Mouse (Mus musculus) hindbrain, embryonic 16.5 days (tissue): ENCODE measurements around the gene Ackr1. TPM values are rescaled to one million over a fixed set of nuclear protein-coding genes. Genes with fewer than 3 reads are reported as not detected.

Experiments
- ATAC-seq: fragments of 200-750 bp; cut with Nextera tagmentation; 2 replicates; pipeline ENCODE4 v1.8.0; 2017; ENCODE audit warnings: moderate TSS enrichment, moderate library complexity
- H3K27ac ChIP-seq: fragments of 300-500 bp; sonication (generic); 2 replicates; pipeline ENCODE4 v1.5.1; 2014; ENCODE audit warnings: low read depth, mild to moderate bottlenecking, control low read depth, low read length, moderate library complexity
- H3K27me3 ChIP-seq: fragments of 300-500 bp; sonication (generic); replicated peaks from 2 replicates; pipeline ENCODE4 v1.6.1; 2014; ENCODE audit warnings: low read length; ENCODE audit not compliant: control insufficient read depth, insufficient read depth
- H3K36me3 ChIP-seq: fragments of 300-500 bp; sonication (generic); 2 replicates; pipeline ENCODE4 v1.6.1; 2014; ENCODE audit warnings: mild to moderate bottlenecking, low read length, moderate library complexity, mixed read lengths; ENCODE audit not compliant: control insufficient read depth, insufficient read depth
- H3K4me1 ChIP-seq: fragments of 300-500 bp; sonication (generic); 2 replicates; pipeline ENCODE4 v1.6.1; 2014; ENCODE audit warnings: low read depth, low read length; ENCODE audit not compliant: control insufficient read depth, insufficient read depth
- H3K4me2 ChIP-seq: fragments of 300-500 bp; sonication (generic); 2 replicates; pipeline ENCODE4 v1.6.1; 2014; ENCODE audit warnings: mild to moderate bottlenecking, low read length, control low read depth, moderate library complexity
- H3K4me3 ChIP-seq: fragments of 300-500 bp; sonication (generic); 2 replicates; pipeline ENCODE4 v1.5.1; 2014; ENCODE audit warnings: mild to moderate bottlenecking, low read length, control low read depth, moderate library complexity
- H3K9ac ChIP-seq: fragments of 300-500 bp; sonication (generic); 2 replicates; pipeline ENCODE4 v1.6.1; 2014; ENCODE audit warnings: low read depth, mild to moderate bottlenecking, control low read depth, low read length, moderate library complexity
- H3K9me3 ChIP-seq: fragments of 300-500 bp; sonication (generic); 2 replicates; pipeline ENCODE4 v1.6.1; 2014; ENCODE audit warnings: mild to moderate bottlenecking, low read length, moderate library complexity; ENCODE audit not compliant: control insufficient read depth
- whole genome bisulfite sequencing: fragments of 180-500 bp; shearing (Covaris S2); extraction: QIAGEN DNeasy Blood & Tissue Kit; methylation state at CpG from one replicate; pipeline ENCODE4 v1.1.7; 2014; 5-methylcytosine and 5-hydroxymethylcytosine counted together
- polyA plus RNA-seq: library from polyadenylated mRNA; unstranded; fragments of >200 nt; fragmentation: Nextera tagmentation; extraction: Ambion mirVana; gene quantifications from 2 replicates; pipeline ENCODE4 v1.2.1, GENCODE M21; 2015

Ackr1 gene
- polyA plus RNA-seq, 1 experiment from 2014 or later: 20.4 TPM

GRCm38 (mm10) chr1:173366701-173367355 lies 33.3 kb upstream of the Ackr1 start:
- peak overlapping the region; percentile 97 for H3K9ac ChIP-seq
- WGBS: under 1% methylated on average over 31 of the region's 31 CpGs
- H3K27ac ChIP-seq: peak overlapping the region; percentile 97
- H3K27me3 ChIP-seq: no peaks in the 10 kb centered on the region
- peaks cover 32% of the 10 kb centered on the region for H3K4me1 ChIP-seq
- no peaks in the 10 kb centered on the region for H3K36me3 ChIP-seq
- peak overlapping the region; percentile 80 for H3K4me2 ChIP-seq
- peak overlapping the region; percentile 97 for H3K4me3 ChIP-seq
- H3K9me3 ChIP-seq: no peaks in the 10 kb centered on the region
- ATAC-seq: peak; percentile 64

- 0% methylated on average over 13 of the region's 13 CpGs for WGBS
- peak; percentile 31 for ATAC-seq
- H3K9me3 ChIP-seq: no peaks in the 10 kb centered on the region
- peak overlapping the region; percentile 97 for H3K9ac ChIP-seq
- H3K4me1 ChIP-seq: peaks cover 32% of the 10 kb centered on the region
- H3K4me3 ChIP-seq: peak overlapping the region; percentile 97
- H3K27ac ChIP-seq: peak overlapping the region; percentile 97
- no peaks in the 10 kb centered on the region for H3K36me3 ChIP-seq
- peak overlapping the region; percentile 80 for H3K4me2 ChIP-seq
- H3K27me3 ChIP-seq: no peaks in the 10 kb centered on the region
These were observed 32.4 kb upstream of the Ackr1 start for GRCm38 (mm10) chr1:173365970-173366409.

GRCm38 (mm10) chr1:173364125-173364800 lies 30.7 kb upstream of the Ackr1 start:
- Histone ChIP-seq H3K4me3 (no peak overlapping the region), H3K4me2 (no peak overlapping the region), H3K36me3 (no peaks in the 10 kb centered on the region), H3K9me3 (no peaks in the 10 kb centered on the region), H3K9ac (no peak overlapping the region), H3K4me1 (peaks cover 34% of the 10 kb centered on the region), H3K27me3 (no peaks in the 10 kb centered on the region), H3K27ac (no peak overlapping the region)
- ATAC-seq: no peak
- WGBS: 78% methylated on average over 4 of the region's 4 CpGs

- ATAC-seq: no peak
- Histone ChIP-seq H3K4me3 (no peak overlapping the region), H3K9ac (no peak overlapping the region), H3K27me3 (no peaks in the 10 kb centered on the region), H3K9me3 (no peaks in the 10 kb centered on the region), H3K27ac (no peak overlapping the region), H3K36me3 (no peaks in the 10 kb centered on the region), H3K4me2 (no peak overlapping the region), H3K4me1 (peaks cover 34% of the 10 kb centered on the region)
- WGBS: 95% methylated on average over 2 of the region's 2 CpGs
These were observed 29.9 kb upstream of the Ackr1 start for GRCm38 (mm10) chr1:173363436-173363835.

GRCm38 (mm10) chr1:173361651-173362050 lies 28.1 kb upstream of the Ackr1 start:
- Histone ChIP-seq H3K27me3 (no peaks in the 10 kb centered on the region), H3K4me1 (peaks cover 30% of the 10 kb centered on the region), H3K4me3 (no peak overlapping the region), H3K9me3 (no peaks in the 10 kb centered on the region), H3K4me2 (no peak overlapping the region), H3K9ac (no peak overlapping the region), H3K27ac (no peak overlapping the region), H3K36me3 (0 out of 2 replicates have a peak, but pooled peaks cover 2% of the 10 kb centered on the region)
- ATAC-seq: no peak
- 51% methylated on average over 6 of the region's 6 CpGs for WGBS

GRCm38 (mm10) chr1:173359590-173360290 lies 26.2 kb upstream of the Ackr1 start:
- Histone ChIP-seq H3K4me2 (no peak overlapping the region), H3K36me3 (peaks cover 2% of the 10 kb centered on the region; the same call in 1 of the 2 replicates), H3K27me3 (no peaks in the 10 kb centered on the region), H3K4me3 (no peak overlapping the region), H3K4me1 (peaks cover 18% of the 10 kb centered on the region), H3K9ac (no peak overlapping the region), H3K9me3 (no peaks in the 10 kb centered on the region), H3K27ac (no peak overlapping the region)
- peak; percentile 49; the same call in 1 of the 2 replicates for ATAC-seq
- WGBS: 36% methylated on average over 4 of the region's 4 CpGs

- no peak for ATAC-seq
- Histone ChIP-seq H3K9ac (no peak overlapping the region), H3K9me3 (no peaks in the 10 kb centered on the region), H3K4me3 (no peak overlapping the region), H3K36me3 (peaks cover 2% of the 10 kb centered on the region; the same call in 1 of the 2 replicates), H3K27ac (no peak overlapping the region), H3K4me2 (no peak overlapping the region), H3K27me3 (no peaks in the 10 kb centered on the region), H3K4me1 (peaks cover 5% of the 10 kb centered on the region; the same call in 1 of the 2 replicates)
- 34% methylated on average over 4 of the region's 4 CpGs for WGBS
These were observed 24.2 kb upstream of the Ackr1 start for GRCm38 (mm10) chr1:173357799-173358198.

GRCm38 (mm10) chr1:173356699-173357098 lies 23.1 kb upstream of the Ackr1 start:
- WGBS: 90% methylated on average over 2 of the region's 2 CpGs
- peaks cover 5% of the 10 kb centered on the region; the same call in 1 of the 2 replicates for H3K4me1 ChIP-seq
- no peaks in the 10 kb centered on the region for H3K9me3 ChIP-seq
- H3K4me2 ChIP-seq: no peak overlapping the region
- H3K36me3 ChIP-seq: peaks cover 2% of the 10 kb centered on the region; the same call in 1 of the 2 replicates
- no peak overlapping the region for H3K27ac ChIP-seq
- no peaks in the 10 kb centered on the region for H3K27me3 ChIP-seq
- H3K9ac ChIP-seq: no peak overlapping the region
- no peak overlapping the region for H3K4me3 ChIP-seq
- no peak for ATAC-seq
